Mouse (Mus musculus) lung, postnatal 0 days (tissue): ENCODE results near the gene Plekhm2. TPM values are rescaled to one million over a fixed set of nuclear protein-coding genes. Genes with fewer than 3 reads are reported as not detected.
A peak's percentile ranks its signal among the peaks of the same experiment; 100 is the strongest.

ENCODE experiments used
- ATAC-seq: fragments of 200-750 bp; cut with Nextera tagmentation; 2 replicates; pipeline ENCODE4 v1.8.0; 2017; ENCODE audit warnings: moderate library complexity
- DNase-seq: peaks from one replicate; pipeline ENCODE4 v3.0.0-alpha.2; 2016; ENCODE audit warnings: low spot score
- H3K27ac ChIP-seq: fragments of 300-500 bp; sonication (generic); 2 replicates; pipeline ENCODE4 v1.5.1; 2014; ENCODE audit warnings: antibody characterized with exemption, mild to moderate bottlenecking, low read length, mixed read lengths
- H3K27me3 ChIP-seq: fragments of 300-500 bp; sonication (generic); replicated peaks from 2 replicates; pipeline ENCODE4 v1.6.1; 2014; ENCODE audit warnings: low read length, mixed read lengths; ENCODE audit not compliant: insufficient read depth
- H3K36me3 ChIP-seq: fragments of 300-500 bp; sonication (generic); 2 replicates; pipeline ENCODE4 v1.6.1; 2014; ENCODE audit warnings: low read length, mixed read lengths; ENCODE audit not compliant: insufficient read depth
- H3K4me1 ChIP-seq: fragments of 300-500 bp; sonication (generic); 2 replicates; pipeline ENCODE4 v1.6.1; 2014; ENCODE audit warnings: antibody characterized with exemption, low read depth, low read length, mixed read lengths; ENCODE audit not compliant: insufficient read depth
- H3K4me2 ChIP-seq: fragments of 300-500 bp; sonication (generic); replicated peaks from 2 replicates; pipeline ENCODE4 v1.6.1; 2014; ENCODE audit warnings: low read depth, mild to moderate bottlenecking, low read length, moderate library complexity, mixed read lengths
- H3K4me3 ChIP-seq: fragments of 300-500 bp; sonication (generic); 2 replicates; pipeline ENCODE4 v1.5.1; 2014; ENCODE audit warnings: low read depth, low read length
- H3K9ac ChIP-seq: fragments of 300-500 bp; sonication (generic); replicated peaks from 2 replicates; pipeline ENCODE4 v1.6.1; 2014; ENCODE audit warnings: low read depth, mild to moderate bottlenecking
- H3K9me3 ChIP-seq: fragments of 300-500 bp; sonication (generic); 2 replicates; pipeline ENCODE4 v1.6.1; 2016; ENCODE audit warnings: low read length, mixed read lengths
- CTCF ChIP-seq: IDR thresholded peaks from 2 replicates; pipeline ENCODE4 v1.5.1; 2016; ENCODE audit warnings: antibody characterized with exemption, mild to moderate bottlenecking
- EP300 ChIP-seq: IDR thresholded peaks from 2 replicates; pipeline ENCODE4 v1.6.1; 2016; ENCODE audit warnings: antibody characterized with exemption, mild to moderate bottlenecking, control low read depth
- WGBS: fragments of 180-500 bp; shearing (Covaris S2); extraction: QIAGEN DNeasy Blood & Tissue Kit; methylation state at CpG from one replicate; pipeline ENCODE4 v1.1.7; 2014; 5-methylcytosine and 5-hydroxymethylcytosine counted together
- polyA plus RNA-seq: library from polyadenylated mRNA; unstranded; fragments of >200 nt; fragmentation: Nextera tagmentation; extraction: Ambion mirVana; gene quantifications from 2 replicates; pipeline ENCODE4 v1.2.1, GENCODE M21; 2015

Gene Plekhm2
- polyA plus RNA-seq, 1 experiment from 2014 or later, result 5.2 TPM

- Histone ChIP-seq H3K9ac (no peak overlapping the region), H3K4me2 (no peak overlapping the region), H3K36me3 (peaks cover 22% of the 10 kb centered on the region), H3K4me1 (no peaks in the 10 kb centered on the region), H3K4me3 (no peak overlapping the region), H3K9me3 (no peaks in the 10 kb centered on the region), H3K27me3 (no peaks in the 10 kb centered on the region), H3K27ac (no peak overlapping the region)
- 68% methylated on average over 19 of the region's 19 CpGs for WGBS
- ATAC-seq (0 out of 2 replicates have a peak, but pooled peaks have one; percentile 5), DNase-seq (peak; percentile 53)
- TF ChIP-seq CTCF, result peak; percentile 72
- no peak for TF ChIP-seq EP300
These were observed 39.5 kb downstream of the Plekhm2 start for GRCm38 (mm10) chr4:141624983-141625773.

GRCm38 (mm10) chr4:141624134-141624533 is 40.6 kb downstream of the Plekhm2 start:
- Histone ChIP-seq H3K9me3 (no peaks in the 10 kb centered on the region), H3K4me3 (no peak overlapping the region), H3K4me1 (no peaks in the 10 kb centered on the region), H3K36me3 (peaks cover 13% of the 10 kb centered on the region; the same call in 1 of the 2 replicates), H3K4me2 (no peak overlapping the region), H3K27ac (peak overlapping the region; percentile 38; the same call in 1 of the 2 replicates), H3K27me3 (no peaks in the 10 kb centered on the region), H3K9ac (no peak overlapping the region)
- TF ChIP-seq EP300 (no peak), CTCF (no peak)
- DNase-seq, result no peak
- peak; percentile 8; the same call in 1 of the 2 replicates for ATAC-seq
- WGBS, result 87% methylated on average over 8 of the region's 8 CpGs

- Histone ChIP-seq H3K27ac (peak within 1 kb of the TSS; percentile 43; the same call in 1 of the 2 replicates), H3K27me3 (no peaks in the 10 kb centered on the region), H3K4me1 (no peaks in the 10 kb centered on the region), H3K4me3 (no peak within 1 kb of the TSS), H3K36me3 (0 out of 2 replicates have a peak, but pooled peaks cover 10% of the 10 kb centered on the region), H3K9me3 (no peaks in the 10 kb centered on the region), H3K9ac (no peak within 1 kb of the TSS), H3K4me2 (no peak within 1 kb of the TSS)
- TF ChIP-seq EP300 (peak; percentile 40; the same call in 1 of the 2 replicates), CTCF (peak; percentile 26)
- 38% methylated on average over 1 of the region's 1 CpGs for WGBS
- ATAC-seq (peak; percentile 91), DNase-seq (peak; percentile 88)
These were observed 41.0 kb downstream of the Plekhm2 start, which contains the start of gene Slc25a34 for GRCm38 (mm10) chr4:141623666-141624065. TSS of gene Slc25a34 (minus strand) at chr4:141623821.

- H3K9me3 ChIP-seq, result no peaks in the 10 kb centered on the region
- H3K4me2 ChIP-seq, result no peak overlapping the region
- WGBS, result 84% methylated on average over 11 of the region's 11 CpGs
- H3K27ac ChIP-seq, result no peak overlapping the region; the same call in 1 of the 2 replicates
- no peak for DNase-seq
- no peaks in the 10 kb centered on the region for H3K27me3 ChIP-seq
- H3K4me1 ChIP-seq, result peaks cover 2% of the 10 kb centered on the region; the same call in 1 of the 2 replicates
- H3K36me3 ChIP-seq, result 0 out of 2 replicates have a peak, but pooled peaks cover 3% of the 10 kb centered on the region
- no peak for TF ChIP-seq EP300
- no peak for TF ChIP-seq CTCF
- H3K4me3 ChIP-seq, result no peak overlapping the region
- H3K9ac ChIP-seq, result no peak overlapping the region
- no peak for ATAC-seq
These were observed 41.7 kb downstream of the Plekhm2 start for GRCm38 (mm10) chr4:141623037-141623436.

GRCm38 (mm10) chr4:141622580-141622979 is 42.1 kb downstream of the Plekhm2 start:
- no peak overlapping the region for H3K27ac ChIP-seq
- peaks cover 7% of the 10 kb centered on the region; the same call in 1 of the 2 replicates for H3K4me1 ChIP-seq
- H3K36me3 ChIP-seq, result no peaks in the 10 kb centered on the region
- 78% methylated on average over 5 of the region's 5 CpGs for WGBS
- no peak for ATAC-seq
- no peak for DNase-seq
- no peak overlapping the region for H3K4me2 ChIP-seq
- H3K9me3 ChIP-seq, result no peaks in the 10 kb centered on the region
- H3K27me3 ChIP-seq, result no peaks in the 10 kb centered on the region
- H3K9ac ChIP-seq, result no peak overlapping the region
- no peak overlapping the region for H3K4me3 ChIP-seq
- TF ChIP-seq CTCF, result no peak
- TF ChIP-seq EP300, result no peak

- ATAC-seq (no peak), DNase-seq (no peak)
- H3K27ac ChIP-seq, result no peak overlapping the region
- no peaks in the 10 kb centered on the region for H3K9me3 ChIP-seq
- no peak overlapping the region for H3K9ac ChIP-seq
- no peaks in the 10 kb centered on the region for H3K27me3 ChIP-seq
- H3K4me1 ChIP-seq, result peaks cover 8% of the 10 kb centered on the region; the same call in 1 of the 2 replicates
- H3K4me3 ChIP-seq, result no peak overlapping the region
- WGBS, result 82% methylated on average over 8 of the region's 8 CpGs
- H3K36me3 ChIP-seq, result no peaks in the 10 kb centered on the region
- no peak overlapping the region for H3K4me2 ChIP-seq
- TF ChIP-seq EP300 (no peak), CTCF (no peak)
These were observed 42.6 kb downstream of the Plekhm2 start for GRCm38 (mm10) chr4:141622091-141622490.
